Comparison of ENCODE assay signal across 21 mouse cellular contexts in the genomic region with DNA sequence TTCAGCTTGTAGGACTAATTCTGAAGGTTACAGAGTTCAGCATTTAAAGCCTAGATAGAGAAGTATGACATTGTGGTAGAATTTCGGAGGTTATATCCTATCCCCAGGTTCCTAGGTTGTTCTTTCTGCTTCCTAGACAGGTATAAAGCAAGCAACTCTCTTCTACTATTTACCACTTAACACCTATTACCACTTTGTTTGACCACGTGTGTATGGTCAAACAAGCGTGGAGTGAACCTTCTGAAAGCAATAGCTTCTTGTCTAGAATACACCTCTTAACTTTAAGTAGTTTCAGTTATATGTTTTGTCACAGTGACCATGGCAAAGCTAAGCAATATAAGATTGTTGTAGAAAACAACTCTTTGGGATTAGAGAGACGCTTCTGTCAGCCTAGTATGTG.
DNase-seq lines count a peak whose midpoint lies in the region; ATAC-seq and TF ChIP-seq lines count a peak whose summit lies in the region.
"Had no signal": no experiment of that assay in that cellular context is flagged by ENCODE, and none has a peak within 500 bp of the region (broad histone marks: within the 10 kb centered on the region; RNA-seq: fewer than 3 reads in every experiment).

No protein-coding gene starts in this region.

- no peak overlapping the region for H3K4me2 ChIP-seq in lung, postnatal 0 days (replicated peaks; ENCODE audit: low read depth, low read length)

- H3K9ac ChIP-seq in lung, postnatal 0 days (replicated peaks; ENCODE audit: low read depth): no peak overlapping the region

- no peak for TF ChIP-seq CTCF in lung, postnatal 0 days (IDR thresholded peaks at IDR 0.05)

- WGBS in lung, postnatal 0 days: 49% methylated on average over 4 of the region's 4 CpGs

- H3K36me3 ChIP-seq in lung, postnatal 0 days (ENCODE audit: insufficient read depth, low read length): no peaks in the 10 kb centered on the region
- H3K36me3 ChIP-seq: G1E had no signal

- no peaks in the 10 kb centered on the region for H3K9me3 ChIP-seq in lung, postnatal 0 days (ENCODE audit: low read length)
- H3K9me3 ChIP-seq: G1E had no signal

- ATAC-seq in lung, postnatal 0 days: peak; percentile 52; the same call in 1 of the 2 replicates
- ATAC-seq: activated CD4-positive, CD25-positive, alpha-beta regulatory T cell, adult 4 months; CD4-positive, CD25-positive, alpha-beta regulatory T cell, adult 4 months; Patski had no signal

- DNase-seq in lung, postnatal 0 days (ENCODE audit: low spot score): peak; percentile 52
- DNase-seq in lung, postnatal 4 days: no peak
- peak; percentile 5 for DNase-seq in lung, postnatal 25 days (ENCODE audit: low spot score)
- DNase-seq in lung, adult 18-20 months: no peak
- DNase-seq in lung, postnatal 36 days: peak; percentile 11
- no peak for DNase-seq in lung, postnatal 10 days
- DNase-seq: adrenal gland, adult 2 months; adrenal gland, adult 8-10 months; adrenal gland, postnatal 10 days; adrenal gland, postnatal 14 days; adrenal gland, postnatal 25 days; adrenal gland, postnatal 36 days; B cell, adult 2 months; cerebellum, adult 11 months; cerebellum, adult 11-12 months; cerebellum, adult 18-20 months had no signal

- H3K27ac ChIP-seq in lung, postnatal 0 days (ENCODE audit: low read length): no peak overlapping the region

- TF ChIP-seq EP300 in lung, postnatal 0 days (IDR thresholded peaks at IDR 0.05): no peak

- no peak overlapping the region for H3K4me3 ChIP-seq in lung, postnatal 0 days (ENCODE audit: low read depth, low read length)

- no peaks in the 10 kb centered on the region for H3K27me3 ChIP-seq in lung, postnatal 0 days (replicated peaks; ENCODE audit: insufficient read depth, low read length)
- H3K27me3 ChIP-seq: CH12.LX, Patski had no signal

- H3K4me1 ChIP-seq in lung, postnatal 0 days (ENCODE audit: insufficient read depth, low read depth, low read length): no peaks in the 10 kb centered on the region

Comparison
In these comparisons a context has a peak if more than half of its experiments do, and no peak if none do; other contexts are left out.
1. DNase-seq: peak in lung, postnatal 0 days (single experiment), lung, postnatal 25 days (single experiment) and lung, postnatal 36 days (single experiment); none in lung, postnatal 4 days (0 of 2), lung, adult 18-20 months (0 of 2) and lung, postnatal 10 days (single experiment).